Mouse (Mus musculus) testis, adult 2 months (tissue): ENCODE measurements around the gene Mnt. TPM values are rescaled to one million over a fixed set of nuclear protein-coding genes. Genes with fewer than 3 reads are reported as not detected.

Experiments used
- H3K27ac ChIP-seq: fragments of 200-500 bp; 2 replicates; pipeline ENCODE4 v1.5.1; 2012; ENCODE audit warnings: low read depth, low read length; ENCODE audit not compliant: control insufficient read depth, insufficient read depth
- H3K27me3 ChIP-seq: fragments of 200-500 bp; 2 replicates; pipeline ENCODE4 v1.6.1; 2012; ENCODE audit warnings: mild to moderate bottlenecking, low read length, moderate library complexity; ENCODE audit not compliant: control insufficient read depth, insufficient read depth
- H3K36me3 ChIP-seq: fragments of 200-500 bp; 2 replicates; pipeline ENCODE4 v1.6.1; 2012; ENCODE audit warnings: mild to moderate bottlenecking, low read length; ENCODE audit not compliant: control insufficient read depth, insufficient read depth
- H3K4me1 ChIP-seq: fragments of 200-500 bp; 2 replicates; pipeline ENCODE4 v1.6.1; 2012; ENCODE audit warnings: low read length; ENCODE audit not compliant: control insufficient read depth, insufficient read depth
- H3K4me3 ChIP-seq: fragments of 200-500 bp; 2 replicates; pipeline ENCODE4 v1.5.1; 2012; ENCODE audit warnings: low read depth, mild to moderate bottlenecking, low read length, moderate library complexity, mixed read lengths; ENCODE audit not compliant: control insufficient read depth
- CTCF ChIP-seq: fragments of 200-500 bp; IDR thresholded peaks from 2 replicates; pipeline ENCODE4 v1.5.1; 2012; ENCODE audit warnings: low read depth, mild to moderate bottlenecking, inconsistent platforms, low read length, moderate library complexity; ENCODE audit not compliant: control insufficient read depth, insufficient read depth, insufficient replicate concordance
- POLR2A ChIP-seq: fragments of 200-500 bp; IDR thresholded peaks from 2 replicates; pipeline ENCODE4 v1.6.1; 2012; ENCODE audit warnings: low read depth, mild to moderate bottlenecking, inconsistent platforms, low read length, moderate library complexity; ENCODE audit not compliant: control insufficient read depth
- polyA plus RNA-seq: library from polyadenylated mRNA; depleted of rRNA; stranded (reverse); fragments of >200 nt; gene quantifications from 2 replicates; pipeline ENCODE4 v1.2.3, GENCODE M21; 2012

The Mnt gene
- polyA plus RNA-seq, 1 experiment: 42.6 TPM

GRCm38 (mm10) chr11:74842656-74843434, 12.1 kb downstream of the Mnt start:
- Histone ChIP-seq H3K4me1 (peaks cover 17% of the 10 kb centered on the region), H3K27me3 (no peaks in the 10 kb centered on the region), H3K4me3 (no peak overlapping the region), H3K27ac (no peak overlapping the region), H3K36me3 (no peaks in the 10 kb centered on the region)
- TF ChIP-seq POLR2A: no peak

GRCm38 (mm10) chr11:74843435-74843714, 12.7 kb downstream of the Mnt start:
- Histone ChIP-seq H3K27ac (no peak overlapping the region), H3K36me3 (no peaks in the 10 kb centered on the region), H3K27me3 (no peaks in the 10 kb centered on the region), H3K4me3 (no peak overlapping the region), H3K4me1 (peaks cover 21% of the 10 kb centered on the region)
- no peak for TF ChIP-seq CTCF

GRCm38 (mm10) chr11:74843761-74844160, 13.0 kb downstream of the Mnt start:
- Histone ChIP-seq H3K27me3 (no peaks in the 10 kb centered on the region), H3K36me3 (no peaks in the 10 kb centered on the region), H3K4me1 (peaks cover 21% of the 10 kb centered on the region), H3K4me3 (no peak overlapping the region), H3K27ac (no peak overlapping the region)
- TF ChIP-seq CTCF (no peak), POLR2A (0 out of 2 replicates have a peak, but pooled peaks have one; percentile 36)

GRCm38 (mm10) chr11:74845784-74846183, 15.1 kb downstream of the Mnt start:
- H3K27ac ChIP-seq: no peak overlapping the region
- H3K27me3 ChIP-seq: no peaks in the 10 kb centered on the region
- H3K36me3 ChIP-seq: no peaks in the 10 kb centered on the region
- H3K4me1 ChIP-seq: peaks cover 6% of the 10 kb centered on the region
- TF ChIP-seq POLR2A (no peak), CTCF (peak; percentile 43; the same call in 1 of the 2 replicates)
- H3K4me3 ChIP-seq: no peak overlapping the region

- Histone ChIP-seq H3K27me3 (no peaks in the 10 kb centered on the region), H3K36me3 (no peaks in the 10 kb centered on the region), H3K4me3 (no peak overlapping the region), H3K27ac (no peak overlapping the region), H3K4me1 (peaks cover 6% of the 10 kb centered on the region)
- TF ChIP-seq POLR2A (no peak), CTCF (peak; percentile 65; the same call in 1 of the 2 replicates)
Measured at GRCm38 (mm10) chr11:74847919-74848521, 17.3 kb downstream of the Mnt start.

GRCm38 (mm10) chr11:74850998-74851661, 20.4 kb downstream of the Mnt start:
- H3K4me1 ChIP-seq: peaks cover 6% of the 10 kb centered on the region
- H3K27me3 ChIP-seq: no peaks in the 10 kb centered on the region
- no peak overlapping the region for H3K27ac ChIP-seq
- no peaks in the 10 kb centered on the region for H3K36me3 ChIP-seq
- H3K4me3 ChIP-seq: no peak overlapping the region
- TF ChIP-seq CTCF: no peak
- no peak for TF ChIP-seq POLR2A

- Histone ChIP-seq H3K4me3 (no peak overlapping the region), H3K27me3 (no peaks in the 10 kb centered on the region), H3K27ac (no peak overlapping the region), H3K4me1 (no peaks in the 10 kb centered on the region), H3K36me3 (no peaks in the 10 kb centered on the region)
- TF ChIP-seq POLR2A (no peak), CTCF (no peak)
Measured at GRCm38 (mm10) chr11:74857756-74858155, 27.0 kb downstream of the Mnt start.
